Mouse (Mus musculus): ENCODE data around the gene Zfp991. TPM values are rescaled to one million over a fixed set of nuclear protein-coding genes. Genes with fewer than 3 reads are reported as not detected.
"Not testable (repeated sequence)": the region's sequence is repeated elsewhere in the genome, so short reads cannot be mapped to it uniquely, and the experiment has no call there.

Gene Zfp991
- total RNA-seq, 2 experiments from 2014 or later, result 10.0 to 14.8 TPM

DNA sequence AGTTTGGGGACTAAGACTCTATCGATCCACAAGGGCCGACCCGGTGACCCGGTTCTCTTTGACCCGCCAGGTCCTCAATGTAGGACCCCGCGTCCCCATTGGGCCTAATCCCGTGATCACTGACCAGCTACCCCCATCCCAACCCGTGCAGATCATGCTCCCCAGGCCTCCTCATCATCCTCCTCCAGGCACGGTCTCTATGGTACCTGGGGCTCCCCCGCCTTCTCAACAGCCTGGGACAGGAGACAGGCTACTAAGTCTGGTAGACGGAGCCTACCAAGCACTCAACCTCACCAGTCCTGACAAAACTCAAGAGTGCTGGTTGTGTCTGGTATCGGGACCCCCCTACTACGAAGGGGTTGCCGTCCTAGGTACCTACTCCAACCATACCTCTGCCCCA, 93.8 kb downstream of the Zfp991 start:
- intact Hi-C loops (cut with DNase I); DNase-seq (ENCODE audit: extremely low spot score in 1 of 2, low spot score in 2 of 2): not testable (repeated sequence)

DNA sequence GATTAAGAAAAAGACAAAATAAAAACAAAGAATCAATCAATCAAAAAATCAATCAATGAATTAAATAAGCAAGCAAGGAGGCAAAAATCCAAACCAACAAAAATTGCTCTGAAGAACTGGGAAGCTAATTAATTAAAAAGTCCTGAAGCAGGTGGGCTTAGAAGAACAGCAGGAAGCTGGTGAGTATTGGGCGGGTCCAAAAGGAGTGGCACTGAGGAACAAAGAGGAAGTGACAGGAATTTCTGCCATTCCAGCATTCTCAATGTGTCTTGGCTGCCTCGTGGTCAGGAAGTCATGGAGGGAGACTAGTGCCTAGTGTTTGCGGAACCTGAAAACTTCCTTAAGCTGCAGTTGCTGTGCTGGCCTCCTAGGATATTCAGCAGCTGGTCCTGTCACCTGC, 98.2 kb downstream of the Zfp991 start:
- DNase-seq (ENCODE audit: extremely low spot score in 1 of 2, low spot score in 2 of 2); intact Hi-C loops (cut with DNase I): not testable (repeated sequence)

Other genes starting within 250 kb of the Zfp991 start
- gene Gm21411, start 222.4 kb upstream of the Zfp991 start, total RNA-seq (2021), result not detected
- not detected for gene Zfp989, start 160.1 kb upstream of the Zfp991 start, total RNA-seq (2021)
- gene Rex2, start 110.2 kb upstream of the Zfp991 start, total RNA-seq (2021), result under 1 TPM; 0.14 to 0.26 TPM
- under 1 TPM; 0.19 to 0.30 TPM for gene Zfp988, start 173.6 kb downstream of the Zfp991 start, total RNA-seq (2021)
- not detected for gene Zfp978, start 229.3 kb downstream of the Zfp991 start, total RNA-seq (2021)